Mouse (Mus musculus) intestine, postnatal 0 days (tissue): ENCODE results near the gene Rab27a. TPM values are rescaled to one million over a fixed set of nuclear protein-coding genes. Genes with fewer than 3 reads are reported as not detected.

Experiments used
- ATAC-seq: fragments of 200-750 bp; cut with Nextera tagmentation; 2 replicates; pipeline ENCODE4 v1.8.0; 2017; ENCODE audit warnings: mild to moderate bottlenecking, moderate TSS enrichment, moderate library complexity
- H3K27ac ChIP-seq: fragments of 300-500 bp; sonication (generic); 2 replicates; pipeline ENCODE4 v1.5.1; 2014; ENCODE audit warnings: mild to moderate bottlenecking, low read depth, low read length, moderate library complexity
- H3K27me3 ChIP-seq: fragments of 300-500 bp; sonication (generic); replicated peaks from 2 replicates; pipeline ENCODE4 v1.6.1; 2014; ENCODE audit warnings: low read length, mixed read lengths; ENCODE audit not compliant: control insufficient read depth, insufficient read depth
- H3K36me3 ChIP-seq: fragments of 300-500 bp; sonication (generic); 2 replicates; pipeline ENCODE4 v1.6.1; 2014; ENCODE audit warnings: mild to moderate bottlenecking, moderate library complexity; ENCODE audit not compliant: control insufficient read depth, insufficient read depth
- H3K4me1 ChIP-seq: fragments of 300-500 bp; sonication (generic); replicated peaks from 2 replicates; pipeline ENCODE4 v1.6.1; 2014; ENCODE audit warnings: antibody characterized with exemption, low read length, mixed read lengths; ENCODE audit not compliant: control insufficient read depth, insufficient read depth
- H3K4me2 ChIP-seq: fragments of 300-500 bp; sonication (generic); replicated peaks from 2 replicates; pipeline ENCODE4 v1.6.1; 2014; ENCODE audit warnings: low read depth, mild to moderate bottlenecking, moderate library complexity
- H3K4me3 ChIP-seq: fragments of 300-500 bp; sonication (generic); 2 replicates; pipeline ENCODE4 v1.5.1; 2014; ENCODE audit warnings: low read depth, low read length
- H3K9ac ChIP-seq: fragments of 300-500 bp; sonication (generic); 2 replicates; pipeline ENCODE4 v1.6.1; 2014; ENCODE audit warnings: mild to moderate bottlenecking, low read depth, low read length
- H3K9me3 ChIP-seq: fragments of 300-500 bp; sonication (generic); 2 replicates; pipeline ENCODE4 v1.6.1; 2016; ENCODE audit warnings: mixed run types; ENCODE audit not compliant: control insufficient read depth
- CTCF ChIP-seq: sonication (generic); IDR thresholded peaks from 2 replicates; pipeline ENCODE4 v1.5.1; 2016; ENCODE audit warnings: low read depth, mild to moderate bottlenecking, control low read depth, antibody characterized with exemption, moderate library complexity
- WGBS: fragments of 180-500 bp; shearing (Covaris S2); extraction: QIAGEN DNeasy Blood & Tissue Kit; methylation state at CpG from one replicate; pipeline ENCODE4 v1.1.7; 2014; 5-methylcytosine and 5-hydroxymethylcytosine counted together
- polyA plus RNA-seq: library from polyadenylated mRNA; unstranded; fragments of >200 nt; fragmentation: Nextera tagmentation; extraction: Ambion mirVana; gene quantifications from 2 replicates; pipeline ENCODE4 v1.2.1, GENCODE M21; 2015

The Rab27a gene
- polyA plus RNA-seq, 1 experiment from 2014 or later, result 5.7 TPM

- no peaks in the 10 kb centered on the region for H3K4me1 ChIP-seq
- no peak for ATAC-seq
- H3K9me3 ChIP-seq, result no peaks in the 10 kb centered on the region
- H3K27me3 ChIP-seq, result no peaks in the 10 kb centered on the region
- 92% methylated on average over 5 of the region's 5 CpGs for WGBS
- H3K36me3 ChIP-seq, result peaks cover 42% of the 10 kb centered on the region
- H3K4me3 ChIP-seq, result no peak overlapping the region
- no peak overlapping the region for H3K9ac ChIP-seq
- no peak overlapping the region for H3K27ac ChIP-seq
- no peak for TF ChIP-seq CTCF
- H3K4me2 ChIP-seq, result no peak overlapping the region
These were observed 24.0 kb upstream of the Rab27a start for GRCm38 (mm10) chr9:73020566-73021097.

GRCm38 (mm10) chr9:73025818-73026636, 18.6 kb upstream of the Rab27a start:
- peaks cover 15% of the 10 kb centered on the region for H3K36me3 ChIP-seq
- WGBS, result 46% methylated on average over 16 of the region's 17 CpGs
- no peak overlapping the region for H3K9ac ChIP-seq
- no peak for TF ChIP-seq CTCF
- no peaks in the 10 kb centered on the region for H3K4me1 ChIP-seq
- H3K9me3 ChIP-seq, result no peaks in the 10 kb centered on the region
- no peaks in the 10 kb centered on the region for H3K27me3 ChIP-seq
- H3K27ac ChIP-seq, result no peak overlapping the region
- no peak overlapping the region for H3K4me3 ChIP-seq
- no peak overlapping the region for H3K4me2 ChIP-seq
- ATAC-seq, result no peak

GRCm38 (mm10) chr9:73030443-73030842, 14.2 kb upstream of the Rab27a start:
- no peak overlapping the region for H3K4me3 ChIP-seq
- no peak for TF ChIP-seq CTCF

GRCm38 (mm10) chr9:73031421-73031820, 13.2 kb upstream of the Rab27a start:
- TF ChIP-seq CTCF, result no peak
- H3K4me2 ChIP-seq, result no peak overlapping the region
- no peaks in the 10 kb centered on the region for H3K4me1 ChIP-seq
- no peak overlapping the region for H3K27ac ChIP-seq
- no peak overlapping the region for H3K4me3 ChIP-seq
- H3K9ac ChIP-seq, result no peak overlapping the region
- no peak for ATAC-seq
- H3K27me3 ChIP-seq, result no peaks in the 10 kb centered on the region
- H3K9me3 ChIP-seq, result no peaks in the 10 kb centered on the region
- 66% methylated on average over 4 of the region's 4 CpGs for WGBS
- H3K36me3 ChIP-seq, result peaks cover 32% of the 10 kb centered on the region

More at GRCm38 (mm10) chr9:73030443-73030842, 14.2 kb upstream of the Rab27a start:
- Histone ChIP-seq H3K4me2 (no peak overlapping the region), H3K27me3 (no peaks in the 10 kb centered on the region), H3K4me1 (no peaks in the 10 kb centered on the region), H3K9ac (no peak overlapping the region), H3K36me3 (peaks cover 32% of the 10 kb centered on the region), H3K9me3 (no peaks in the 10 kb centered on the region), H3K27ac (no peak overlapping the region)
- no peak for ATAC-seq
- WGBS, result 83% methylated on average over 1 of the region's 1 CpGs

GRCm38 (mm10) chr9:73033406-73033805, 11.2 kb upstream of the Rab27a start:
- H3K4me3 ChIP-seq, result no peak overlapping the region
- 100% methylated on average over 1 of the region's 1 CpGs for WGBS

GRCm38 (mm10) chr9:73039222-73039945, 5.3 kb upstream of the Rab27a start:
- Histone ChIP-seq H3K27me3 (no peaks in the 10 kb centered on the region), H3K4me3 (peak overlapping the region; percentile 80), H3K4me2 (peak overlapping the region; percentile 76), H3K9ac (peak overlapping the region; percentile 78), H3K36me3 (peaks cover 6% of the 10 kb centered on the region; the same call in 1 of the 2 replicates), H3K9me3 (no peaks in the 10 kb centered on the region), H3K4me1 (peaks cover 6% of the 10 kb centered on the region; the same call in 1 of the 2 replicates), H3K27ac (peak overlapping the region; percentile 74)
- WGBS, result 0% methylated on average over 49 of the region's 49 CpGs
- TF ChIP-seq CTCF, result no peak
- ATAC-seq, result peak; percentile 84

More at GRCm38 (mm10) chr9:73033406-73033805, 11.2 kb upstream of the Rab27a start:
- TF ChIP-seq CTCF, result peak; percentile 20; the same call in 1 of the 2 replicates
- Histone ChIP-seq H3K4me1 (0 out of 2 replicates have a peak, but pooled peaks cover under 1% of the 10 kb centered on the region), H3K9me3 (no peaks in the 10 kb centered on the region), H3K27ac (no peak overlapping the region), H3K36me3 (peaks cover 31% of the 10 kb centered on the region), H3K27me3 (no peaks in the 10 kb centered on the region), H3K4me2 (no peak overlapping the region), H3K9ac (no peak overlapping the region)
- ATAC-seq, result no peak
